Mouse (Mus musculus): ENCODE measurements at regions not wholly inside any gene's neighbourhood (a gene's known extent, or its start where the extent isn't known, plus 50 kb on each side); places are given as distances from the start of the nearest gene placed in this dataset.
"Not testable (repeated sequence)": the region's sequence is repeated elsewhere in the genome, so short reads cannot be mapped to it uniquely, and the experiment has no call there.

- not testable (repeated sequence) for DNase-seq (ENCODE audit: low spot score)
These were observed 233.6 kb downstream of the Utp18 start for GRCm38 (mm10) chr11:93651966-93652365.
